Mouse (Mus musculus) myocyte (in vitro differentiated cells): ENCODE data around the gene A730049H05Rik. TPM values are rescaled to one million over a fixed set of nuclear protein-coding genes. Genes with fewer than 3 reads are reported as not detected.

Experiments
- H3K27me3 ChIP-seq: one replicate; pipeline ENCODE4 v1.6.1; 2011; ENCODE audit not compliant: control insufficient read depth, insufficient read depth, insufficient read length
- H3K36me3 ChIP-seq: one replicate; pipeline ENCODE4 v1.6.1; 2011; ENCODE audit not compliant: control insufficient read depth, insufficient read depth
- H3K4me2 ChIP-seq: one replicate; pipeline ENCODE4 v1.6.1; 2011; ENCODE audit warnings: low read depth, control low read depth
- H3K4me3 ChIP-seq: one replicate; pipeline ENCODE4 v1.5.1; 2011; ENCODE audit warnings: mild to moderate bottlenecking, control low read depth, moderate library complexity
- H3K79me2 ChIP-seq: one replicate; pipeline ENCODE4 v1.6.1; 2011; ENCODE audit not compliant: control insufficient read depth, insufficient read depth
- H3ac ChIP-seq: one replicate; pipeline ENCODE4 v1.6.1; 2011; ENCODE audit not compliant: control insufficient read depth, insufficient read length
- CEBPB ChIP-seq: IDR thresholded peaks from 2 replicates; pipeline ENCODE4 v1.6.1; 2011; ENCODE audit warnings: mild to moderate bottlenecking, moderate library complexity; ENCODE audit not compliant: poor library complexity, insufficient read depth, severe bottlenecking
- E2F4 ChIP-seq: IDR thresholded peaks from one replicate; pipeline ENCODE4 v1.6.1; 2011; ENCODE audit warnings: mild to moderate bottlenecking, control low read depth, moderate library complexity; ENCODE audit not compliant: insufficient read depth
- MAX ChIP-seq: IDR thresholded peaks from one replicate; pipeline ENCODE4 v1.6.1; 2011; ENCODE audit warnings: low read depth, mild to moderate bottlenecking, control low read depth
- MYOD1 ChIP-seq, 3 experiments: IDR thresholded peaks; one replicate each; pipeline ENCODE4 v1.6.1; 2011; ENCODE audit warnings: control low read depth in 2 of 3, low read depth in 2 of 3, mild to moderate bottlenecking in 2 of 3, moderate library complexity in 1 of 3; ENCODE audit not compliant: insufficient read length in 2 of 3, control insufficient read depth in 1 of 3
- MYOG ChIP-seq, 3 experiments: IDR thresholded peaks; one replicate each; pipeline ENCODE4 v1.6.1; 2011; ENCODE audit warnings: control low read depth in 2 of 3, low read depth in 2 of 3, mild to moderate bottlenecking in 2 of 3; ENCODE audit not compliant: insufficient read length in 2 of 3, control insufficient read depth in 1 of 3, insufficient read depth in 1 of 3
- POLR2A ChIP-seq: IDR thresholded peaks from one replicate; pipeline ENCODE4 v1.6.1; 2011; ENCODE audit warnings: low read depth, mild to moderate bottlenecking, control low read depth, moderate library complexity; ENCODE audit not compliant: insufficient read length
- POLR2AphosphoS2 ChIP-seq: IDR thresholded peaks from one replicate; pipeline ENCODE4 v1.6.1; 2011; ENCODE audit warnings: low read depth, control low read depth; ENCODE audit not compliant: insufficient read length
- REST ChIP-seq: IDR thresholded peaks from one replicate; pipeline ENCODE4 v1.6.1; 2011; ENCODE audit warnings: mild to moderate bottlenecking, control low read depth, moderate library complexity; ENCODE audit not compliant: insufficient read depth, insufficient read length
- SRF ChIP-seq: IDR thresholded peaks from one replicate; pipeline ENCODE4 v1.6.1; 2011; ENCODE audit warnings: low read depth; ENCODE audit not compliant: control insufficient read depth, insufficient read length
- TCF12 ChIP-seq: IDR thresholded peaks from one replicate; pipeline ENCODE4 v1.6.1; 2011; ENCODE audit warnings: mild to moderate bottlenecking, control low read depth; ENCODE audit not compliant: poor library complexity, insufficient read depth, severe bottlenecking
- TCF3 ChIP-seq: IDR thresholded peaks from one replicate; pipeline ENCODE4 v1.6.1; 2011; ENCODE audit warnings: low read depth, control low read depth; ENCODE audit not compliant: insufficient read length
- USF1 ChIP-seq: IDR thresholded peaks from one replicate; pipeline ENCODE4 v1.6.1; 2011; ENCODE audit warnings: low read depth, mild to moderate bottlenecking, control low read depth, moderate library complexity
- polyA plus RNA-seq: library from polyadenylated mRNA; unstranded; fragments of >200 nt; fragmentation: generic; extraction: Trizol; gene quantifications from one replicate; pipeline ENCODE4 v1.2.1, GENCODE M21; 2012; ENCODE audit warnings: missing spikeins

The A730049H05Rik gene
- polyA plus RNA-seq, 1 experiment: 0.12 TPM

DNA sequence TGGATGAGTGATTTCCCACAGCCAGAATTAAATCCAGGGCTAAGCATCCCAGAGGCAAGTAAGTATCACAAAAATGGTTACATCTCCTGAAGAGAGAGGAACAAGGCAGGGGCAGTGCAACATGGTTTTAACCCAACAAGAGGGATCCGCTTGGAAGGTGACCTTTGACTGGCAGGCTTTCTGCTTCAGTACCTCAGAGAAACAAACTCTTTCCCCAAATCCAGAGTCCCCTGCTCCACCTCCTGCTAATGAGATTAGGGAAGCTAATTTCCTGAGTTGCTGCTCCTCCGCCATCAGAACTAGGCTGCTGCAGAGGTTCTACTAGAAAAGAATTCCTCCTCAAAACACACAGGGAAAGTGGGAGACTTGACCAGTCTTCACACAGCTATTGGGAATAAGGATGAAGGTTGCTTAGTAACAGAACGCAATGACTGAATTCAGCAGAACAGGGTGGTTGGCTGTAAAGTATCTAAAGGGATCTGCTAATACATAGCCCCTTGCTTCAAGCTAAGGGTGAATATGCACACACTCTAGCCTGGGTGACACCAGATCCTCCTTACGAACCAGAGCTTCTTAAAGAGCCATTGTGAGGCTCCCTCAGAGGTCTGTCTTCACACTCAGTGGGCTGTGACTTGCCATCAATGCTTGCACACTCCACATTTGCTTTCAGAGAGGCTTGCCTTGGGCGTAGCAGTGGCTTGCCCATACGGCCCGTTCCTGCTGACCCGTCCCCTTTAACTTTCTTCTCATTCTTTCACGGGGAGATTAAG, 67.0 kb downstream of the A730049H05Rik start:
- Histone ChIP-seq H3ac (no peak overlapping the region), H3K36me3 (no peaks in the 10 kb centered on the region), H3K4me2 (no peak overlapping the region), H3K4me3 (no peak overlapping the region), H3K79me2 (no peaks in the 10 kb centered on the region), H3K27me3 (no peaks in the 10 kb centered on the region)
- no peak for TF ChIP-seq REST
- TF ChIP-seq USF1: no peak
- no peak for TF ChIP-seq MYOD1 (IDR thresholded peaks at IDR 0.05; ENCODE audit: control insufficient read depth in 1 of 3, insufficient read length in 2 of 3, low read depth in 2 of 3)
- TF ChIP-seq TCF12: no peak
- no peak for TF ChIP-seq POLR2AphosphoS2
- TF ChIP-seq CEBPB: no peak
- no peak for TF ChIP-seq POLR2A
- TF ChIP-seq MAX: no peak
- no peak for TF ChIP-seq TCF3
- TF ChIP-seq E2F4: no peak
- TF ChIP-seq MYOG (IDR thresholded peaks at IDR 0.05; ENCODE audit: control insufficient read depth in 1 of 3, insufficient read depth in 1 of 3, insufficient read length in 2 of 3, low read depth in 2 of 3): no peak
- TF ChIP-seq SRF: no peak

DNA sequence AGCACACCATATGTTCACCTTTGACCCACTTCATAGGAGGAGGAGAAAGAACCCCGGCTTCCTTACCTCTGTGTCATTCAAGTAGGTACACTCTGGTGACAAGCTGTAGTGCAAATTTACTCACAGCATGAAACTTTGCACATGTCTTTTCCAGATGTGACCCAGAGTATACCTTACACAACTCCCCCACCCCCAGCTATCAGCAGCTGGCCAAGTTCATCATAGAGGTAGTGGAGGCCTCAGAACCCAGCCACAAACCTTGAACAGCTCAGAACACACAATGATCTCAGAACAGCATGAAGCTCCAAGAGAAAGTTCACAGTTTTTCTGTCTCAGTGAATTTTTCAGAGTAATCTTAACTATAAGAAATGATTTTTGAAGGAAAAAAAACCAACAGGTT, 75.3 kb downstream of the A730049H05Rik start:
- no peak for TF ChIP-seq E2F4
- no peak for TF ChIP-seq MAX
- no peak for TF ChIP-seq REST
- TF ChIP-seq CEBPB: no peak
- no peak for TF ChIP-seq USF1
- no peak for TF ChIP-seq POLR2A
- H3K79me2 ChIP-seq: no peaks in the 10 kb centered on the region
- H3ac ChIP-seq: no peak overlapping the region
- H3K27me3 ChIP-seq: no peaks in the 10 kb centered on the region
- H3K4me2 ChIP-seq: no peak overlapping the region
- H3K36me3 ChIP-seq: no peaks in the 10 kb centered on the region
- H3K4me3 ChIP-seq: no peak overlapping the region

Other genes starting within 250 kb of the A730049H05Rik start
- 0.02 TPM for gene Prickle2, start 110.3 kb upstream of the A730049H05Rik start, polyA plus RNA-seq
- not detected for gene Gm15737, start 52.9 kb downstream of the A730049H05Rik start, polyA plus RNA-seq
- 0.04 TPM for gene Adamts9, start 127.0 kb downstream of the A730049H05Rik start, polyA plus RNA-seq